Mouse (Mus musculus): Measurements from ENCODE around the gene Slc30a9.

DNA sequence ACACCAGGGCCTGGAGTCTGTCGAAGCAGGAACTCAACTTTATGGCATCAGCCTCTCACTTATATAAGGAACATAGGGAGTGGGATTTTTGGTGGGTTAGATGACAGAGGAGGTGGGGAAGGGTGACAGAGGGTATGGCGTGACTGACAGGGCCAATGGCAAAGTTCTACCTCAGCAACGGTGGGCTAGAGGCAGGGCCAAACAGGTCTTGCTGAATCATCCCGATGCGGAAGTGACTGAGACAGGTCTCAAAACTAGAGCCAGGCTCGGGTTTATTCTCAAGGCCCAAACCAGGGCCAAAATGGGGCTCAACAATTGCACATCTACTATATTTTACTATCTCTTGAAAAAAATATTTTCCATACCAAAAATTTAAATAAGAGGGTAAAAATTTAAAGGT is 34.1 kb downstream of the Slc30a9 start:
- TF ChIP-seq CTCF (IDR thresholded peaks at IDR 0.05; ENCODE audit: extremely low read depth, insufficient read depth, insufficient read length, insufficient replicate concordance) = no peak
- TF ChIP-seq POLR2A (IDR thresholded peaks at IDR 0.05; ENCODE audit: low read depth, low read length) = no peak
